Mouse (Mus musculus): Measurements from ENCODE around the gene Slc15a3. TPM values are rescaled to one million over a fixed set of nuclear protein-coding genes. Genes with fewer than 3 reads are reported as not detected.

Gene Slc15a3
- polyA plus RNA-seq, 1 experiment from 2014 or later: 1.3 TPM

DNA sequence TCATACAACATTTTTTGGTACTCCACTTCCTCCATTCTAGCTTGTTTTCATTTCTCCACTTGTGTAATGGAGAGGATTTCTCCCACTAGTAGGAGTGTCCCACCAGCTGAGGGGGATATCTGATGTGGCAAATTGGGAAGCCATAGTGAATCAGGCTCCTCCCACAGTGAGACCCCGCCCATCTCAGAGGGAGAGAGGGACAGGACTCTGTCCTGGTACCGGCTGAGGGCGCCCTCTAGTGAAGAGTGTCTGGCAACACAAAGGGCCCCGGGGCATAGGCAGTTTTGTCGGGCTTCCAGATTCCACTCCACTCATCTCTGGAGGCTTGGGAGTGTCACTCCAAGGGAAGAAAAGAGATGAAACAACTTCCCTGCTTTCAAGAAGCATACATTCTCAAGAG, 8.1 kb upstream of the Slc15a3 start:
- WGBS: 13% methylated on average over 5 of the region's 5 CpGs
- Histone ChIP-seq H3K4me3 (ENCODE audit: low read depth, low read length) (no peak overlapping the region), H3K27me3 (replicated peaks; ENCODE audit: control insufficient read depth, insufficient read depth, low read length) (no peaks in the 10 kb centered on the region), H3K4me1 (ENCODE audit: control insufficient read depth, insufficient read depth, low read length) (no peaks in the 10 kb centered on the region), H3K27ac (replicated peaks; ENCODE audit: low read depth, low read length) (no peak overlapping the region), H3K36me3 (ENCODE audit: control insufficient read depth, insufficient read depth, low read length) (no peaks in the 10 kb centered on the region), H3K9ac (ENCODE audit: low read depth, low read length) (no peak overlapping the region), H3K9me3 (ENCODE audit: control insufficient read depth, low read length) (no peaks in the 10 kb centered on the region), H3K4me2 (ENCODE audit: low read depth, low read length) (no peak overlapping the region)
- DNase-seq (ENCODE audit: low spot score) (peak; percentile 51), ATAC-seq (ENCODE audit: low read depth) (peak; percentile 65; the same call in 1 of the 2 replicates)

DNA sequence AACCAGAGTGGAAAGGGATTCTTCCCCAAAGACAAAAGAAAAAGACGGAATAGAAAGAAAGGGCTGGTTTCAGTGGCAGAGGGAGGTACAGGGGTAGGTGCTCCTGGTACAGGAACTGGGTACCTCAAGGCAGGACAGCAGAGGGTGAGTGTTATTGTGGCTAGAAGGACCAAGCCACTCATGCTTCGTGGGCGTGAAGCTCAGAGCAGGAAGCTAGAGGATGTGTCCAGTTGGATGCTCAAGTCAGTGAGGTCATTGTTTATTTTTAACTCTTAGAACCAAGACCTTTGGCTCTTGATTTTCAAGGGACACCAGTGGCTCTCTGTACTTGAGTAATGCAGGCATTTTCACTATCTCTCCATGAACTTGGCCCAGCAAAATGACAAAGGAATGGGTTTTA, 7.5 kb upstream of the Slc15a3 start:
- 86% methylated on average over 3 of the region's 3 CpGs for WGBS
- Histone ChIP-seq H3K27ac (replicated peaks; ENCODE audit: low read depth, low read length) (no peak overlapping the region), H3K36me3 (ENCODE audit: control insufficient read depth, insufficient read depth, low read length) (no peaks in the 10 kb centered on the region), H3K27me3 (replicated peaks; ENCODE audit: control insufficient read depth, insufficient read depth, low read length) (no peaks in the 10 kb centered on the region), H3K4me1 (ENCODE audit: control insufficient read depth, insufficient read depth, low read length) (no peaks in the 10 kb centered on the region), H3K9me3 (ENCODE audit: control insufficient read depth, low read length) (no peaks in the 10 kb centered on the region), H3K4me3 (ENCODE audit: low read depth, low read length) (no peak overlapping the region), H3K9ac (ENCODE audit: low read depth, low read length) (no peak overlapping the region), H3K4me2 (ENCODE audit: low read depth, low read length) (no peak overlapping the region)
- ATAC-seq (ENCODE audit: low read depth) (no peak), DNase-seq (ENCODE audit: low spot score) (no peak)

GRCm38 (mm10) chr19:10833611-10834010, 5.9 kb upstream of the Slc15a3 start:
- no peak overlapping the region for H3K27ac ChIP-seq (replicated peaks; ENCODE audit: low read depth, low read length)
- no peak overlapping the region for H3K4me3 ChIP-seq (ENCODE audit: low read depth, low read length)
- H3K9me3 ChIP-seq (ENCODE audit: control insufficient read depth, low read length): no peaks in the 10 kb centered on the region
- WGBS: 68% methylated on average over 3 of the region's 3 CpGs
- DNase-seq (ENCODE audit: low spot score): no peak
- H3K9ac ChIP-seq (ENCODE audit: low read depth, low read length): no peak overlapping the region
- no peak for ATAC-seq (ENCODE audit: low read depth)
- no peaks in the 10 kb centered on the region for H3K36me3 ChIP-seq (ENCODE audit: control insufficient read depth, insufficient read depth, low read length)
- H3K4me1 ChIP-seq (ENCODE audit: control insufficient read depth, insufficient read depth, low read length): no peaks in the 10 kb centered on the region
- H3K4me2 ChIP-seq (ENCODE audit: low read depth, low read length): no peak overlapping the region
- no peaks in the 10 kb centered on the region for H3K27me3 ChIP-seq (replicated peaks; ENCODE audit: control insufficient read depth, insufficient read depth, low read length)

- no peak overlapping the region for H3K27ac ChIP-seq (replicated peaks; ENCODE audit: low read depth, low read length)
- no peaks in the 10 kb centered on the region for H3K27me3 ChIP-seq (replicated peaks; ENCODE audit: control insufficient read depth, insufficient read depth, low read length)
- H3K4me3 ChIP-seq (ENCODE audit: low read depth, low read length): no peak overlapping the region
- DNase-seq (ENCODE audit: low spot score): no peak
- H3K9me3 ChIP-seq (ENCODE audit: control insufficient read depth, low read length): no peaks in the 10 kb centered on the region
- H3K4me1 ChIP-seq (ENCODE audit: control insufficient read depth, insufficient read depth, low read length): no peaks in the 10 kb centered on the region
- H3K4me2 ChIP-seq (ENCODE audit: low read depth, low read length): no peak overlapping the region
- WGBS: 45% methylated on average over 3 of the region's 3 CpGs
- H3K36me3 ChIP-seq (ENCODE audit: control insufficient read depth, insufficient read depth, low read length): no peaks in the 10 kb centered on the region
- no peak overlapping the region for H3K9ac ChIP-seq (ENCODE audit: low read depth, low read length)
- no peak for ATAC-seq (ENCODE audit: low read depth)
These were observed 3.9 kb upstream of the Slc15a3 start for GRCm38 (mm10) chr19:10835671-10836070.

GRCm38 (mm10) chr19:10841721-10842626, 2.4 kb downstream of the Slc15a3 start:
- DNase-seq (ENCODE audit: low spot score): no peak
- Histone ChIP-seq H3K27ac (replicated peaks; ENCODE audit: low read depth, low read length) (no peak overlapping the region), H3K4me1 (ENCODE audit: control insufficient read depth, insufficient read depth, low read length) (no peaks in the 10 kb centered on the region), H3K4me2 (ENCODE audit: low read depth, low read length) (no peak overlapping the region), H3K4me3 (ENCODE audit: low read depth, low read length) (no peak overlapping the region), H3K9ac (ENCODE audit: low read depth, low read length) (no peak overlapping the region), H3K9me3 (ENCODE audit: control insufficient read depth, low read length) (no peaks in the 10 kb centered on the region), H3K36me3 (ENCODE audit: control insufficient read depth, insufficient read depth, low read length) (no peaks in the 10 kb centered on the region), H3K27me3 (replicated peaks; ENCODE audit: control insufficient read depth, insufficient read depth, low read length) (no peaks in the 10 kb centered on the region)
- WGBS: 31% methylated on average over 16 of the region's 16 CpGs
- no peak for ATAC-seq (ENCODE audit: low read depth)

DNA sequence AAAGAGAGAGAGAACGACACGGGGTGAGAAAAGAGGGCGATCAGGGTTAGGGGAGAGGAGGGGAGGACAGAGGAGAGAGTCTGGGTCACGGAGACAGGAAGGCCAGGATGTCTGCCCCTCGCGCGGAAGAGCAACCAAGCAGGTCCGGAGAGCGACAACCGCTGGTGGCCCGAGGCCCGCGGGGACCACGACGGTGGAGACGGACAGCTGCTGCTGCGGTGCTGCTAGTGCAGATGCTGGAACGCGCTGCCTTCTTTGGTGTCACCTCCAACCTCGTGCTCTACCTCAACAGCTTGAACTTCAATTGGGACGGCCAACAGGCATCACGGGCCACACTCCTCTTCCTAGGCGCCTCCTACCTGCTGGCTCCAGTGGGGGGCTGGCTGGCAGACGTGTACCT, 3.4 kb downstream of the Slc15a3 start:
- ATAC-seq (ENCODE audit: low read depth) (no peak), DNase-seq (ENCODE audit: low spot score) (no peak)
- Histone ChIP-seq H3K4me3 (ENCODE audit: low read depth, low read length) (no peak overlapping the region), H3K4me1 (ENCODE audit: control insufficient read depth, insufficient read depth, low read length) (no peaks in the 10 kb centered on the region), H3K27me3 (replicated peaks; ENCODE audit: control insufficient read depth, insufficient read depth, low read length) (no peaks in the 10 kb centered on the region), H3K36me3 (ENCODE audit: control insufficient read depth, insufficient read depth, low read length) (no peaks in the 10 kb centered on the region), H3K9ac (ENCODE audit: low read depth, low read length) (peak overlapping the region; percentile 36; the same call in 1 of the 2 replicates), H3K9me3 (ENCODE audit: control insufficient read depth, low read length) (no peaks in the 10 kb centered on the region), H3K4me2 (ENCODE audit: low read depth, low read length) (peak overlapping the region; percentile 19; the same call in 1 of the 2 replicates), H3K27ac (replicated peaks; ENCODE audit: low read depth, low read length) (no peak overlapping the region)
- WGBS: 41% methylated on average over 18 of the region's 24 CpGs

- Histone ChIP-seq H3K27ac (replicated peaks; ENCODE audit: low read depth, low read length) (no peak overlapping the region), H3K9me3 (ENCODE audit: control insufficient read depth, low read length) (no peaks in the 10 kb centered on the region), H3K4me1 (ENCODE audit: control insufficient read depth, insufficient read depth, low read length) (no peaks in the 10 kb centered on the region), H3K4me3 (ENCODE audit: low read depth, low read length) (no peak overlapping the region), H3K9ac (ENCODE audit: low read depth, low read length) (no peak overlapping the region), H3K4me2 (ENCODE audit: low read depth, low read length) (no peak overlapping the region), H3K27me3 (replicated peaks; ENCODE audit: control insufficient read depth, insufficient read depth, low read length) (no peaks in the 10 kb centered on the region), H3K36me3 (ENCODE audit: control insufficient read depth, insufficient read depth, low read length) (no peaks in the 10 kb centered on the region)
- ATAC-seq (ENCODE audit: low read depth): no peak
- 93% methylated on average over 5 of the region's 5 CpGs for WGBS
- DNase-seq (ENCODE audit: low spot score): no peak
These were observed 4.7 kb downstream of the Slc15a3 start for GRCm38 (mm10) chr19:10844206-10844605.

GRCm38 (mm10) chr19:10845454-10845853, 5.9 kb downstream of the Slc15a3 start:
- no peaks in the 10 kb centered on the region for H3K27me3 ChIP-seq (replicated peaks; ENCODE audit: control insufficient read depth, insufficient read depth, low read length)
- WGBS: 86% methylated on average over 3 of the region's 3 CpGs
- no peak for DNase-seq (ENCODE audit: low spot score)

GRCm38 (mm10) chr19:10846150-10846549, 6.6 kb downstream of the Slc15a3 start:
- Histone ChIP-seq H3K4me2 (ENCODE audit: low read depth, low read length) (no peak overlapping the region), H3K9me3 (ENCODE audit: control insufficient read depth, low read length) (no peaks in the 10 kb centered on the region), H3K27ac (replicated peaks; ENCODE audit: low read depth, low read length) (0 out of 2 replicates have a peak overlapping the region, but pooled peaks have one; percentile 11), H3K9ac (ENCODE audit: low read depth, low read length) (no peak overlapping the region), H3K4me3 (ENCODE audit: low read depth, low read length) (no peak overlapping the region), H3K27me3 (replicated peaks; ENCODE audit: control insufficient read depth, insufficient read depth, low read length) (no peaks in the 10 kb centered on the region), H3K36me3 (ENCODE audit: control insufficient read depth, insufficient read depth, low read length) (no peaks in the 10 kb centered on the region), H3K4me1 (ENCODE audit: control insufficient read depth, insufficient read depth, low read length) (no peaks in the 10 kb centered on the region)
- ATAC-seq (ENCODE audit: low read depth) (peak; percentile 20; the same call in 1 of the 2 replicates), DNase-seq (ENCODE audit: low spot score) (no peak)
- 63% methylated on average over 7 of the region's 7 CpGs for WGBS

More at GRCm38 (mm10) chr19:10845454-10845853, 5.9 kb downstream of the Slc15a3 start:
- Histone ChIP-seq H3K9me3 (ENCODE audit: control insufficient read depth, low read length) (no peaks in the 10 kb centered on the region), H3K4me1 (ENCODE audit: control insufficient read depth, insufficient read depth, low read length) (no peaks in the 10 kb centered on the region), H3K9ac (ENCODE audit: low read depth, low read length) (no peak overlapping the region), H3K36me3 (ENCODE audit: control insufficient read depth, insufficient read depth, low read length) (no peaks in the 10 kb centered on the region), H3K4me2 (ENCODE audit: low read depth, low read length) (no peak overlapping the region), H3K4me3 (ENCODE audit: low read depth, low read length) (no peak overlapping the region), H3K27ac (replicated peaks; ENCODE audit: low read depth, low read length) (no peak overlapping the region)
- no peak for ATAC-seq (ENCODE audit: low read depth)

All from embryonic facial prominence, embryonic 14.5 days (tissue).